Mouse (Mus musculus) embryonic facial prominence, embryonic 15.5 days (tissue): ENCODE measurements at regions not wholly inside any gene's neighbourhood (a gene's known extent, or its start where the extent isn't known, plus 50 kb on each side); places are given as distances from the start of the nearest gene placed in this dataset.

Source experiments
- ATAC-seq: fragments of 200-750 bp; cut with Nextera tagmentation; 2 replicates; pipeline ENCODE4 v1.8.0; 2017; ENCODE audit warnings: low read depth, moderate TSS enrichment; ENCODE audit not compliant: insufficient number of reproducible peaks, low FRiP score, low TSS enrichment
- H3K27ac ChIP-seq: fragments of 300-500 bp; sonication (generic); replicated peaks from 2 replicates; pipeline ENCODE4 v1.5.1; 2015; ENCODE audit warnings: mild to moderate bottlenecking, inconsistent platforms
- H3K27me3 ChIP-seq: fragments of 300-500 bp; sonication (generic); 2 replicates; pipeline ENCODE4 v1.6.1; 2015; ENCODE audit warnings: inconsistent platforms
- H3K36me3 ChIP-seq: fragments of 300-500 bp; sonication (generic); 2 replicates; pipeline ENCODE4 v1.6.1; 2015; ENCODE audit warnings: mild to moderate bottlenecking, inconsistent platforms
- H3K4me1 ChIP-seq: fragments of 300-500 bp; sonication (generic); 2 replicates; pipeline ENCODE4 v1.6.1; 2015; ENCODE audit warnings: inconsistent platforms
- H3K4me2 ChIP-seq: fragments of 300-500 bp; sonication (generic); replicated peaks from 2 replicates; pipeline ENCODE4 v1.6.1; 2015; ENCODE audit warnings: mild to moderate bottlenecking, inconsistent platforms
- H3K4me3 ChIP-seq: fragments of 300-500 bp; sonication (generic); replicated peaks from 2 replicates; pipeline ENCODE4 v1.5.1; 2015; ENCODE audit warnings: mild to moderate bottlenecking, inconsistent platforms
- H3K9ac ChIP-seq: fragments of 300-500 bp; sonication (generic); 2 replicates; pipeline ENCODE4 v1.6.1; 2015; ENCODE audit warnings: inconsistent platforms
- H3K9me3 ChIP-seq: fragments of 300-500 bp; sonication (generic); replicated peaks from 2 replicates; pipeline ENCODE4 v1.6.1; 2016; ENCODE audit warnings: inconsistent platforms
- WGBS: fragments of 180-500 bp; shearing (Covaris S2); methylation state at CpG from one replicate; pipeline ENCODE4 v1.1.7; 2015; 5-methylcytosine and 5-hydroxymethylcytosine counted together

DNA sequence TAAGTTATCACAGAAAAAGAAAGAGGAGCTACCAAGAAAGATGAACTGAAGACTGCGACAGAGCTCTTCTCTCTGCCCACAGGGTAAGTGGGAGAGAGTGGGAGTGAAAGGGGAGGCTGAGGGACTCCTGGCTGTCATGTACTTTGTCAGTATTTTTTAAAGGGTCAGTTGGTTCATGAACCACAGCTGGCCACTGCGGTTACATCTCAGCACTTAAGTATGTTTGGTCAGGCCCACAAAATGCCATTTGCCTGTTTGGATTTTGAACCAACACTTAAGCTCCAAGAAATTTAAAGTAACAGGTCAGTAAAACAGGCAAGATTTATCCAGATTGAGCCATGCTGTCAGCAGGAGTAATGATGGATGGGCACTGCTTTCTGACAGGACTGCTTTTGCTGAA lies 115.1 kb upstream of the Cdkn2b start:
- no peak for ATAC-seq
- Histone ChIP-seq H3K4me2 (no peak overlapping the region), H3K9me3 (no peaks in the 10 kb centered on the region), H3K4me3 (no peak overlapping the region), H3K9ac (no peak overlapping the region), H3K27me3 (no peaks in the 10 kb centered on the region), H3K36me3 (no peaks in the 10 kb centered on the region), H3K4me1 (no peaks in the 10 kb centered on the region), H3K27ac (no peak overlapping the region)
- 53% methylated on average over 2 of the region's 2 CpGs for WGBS

DNA sequence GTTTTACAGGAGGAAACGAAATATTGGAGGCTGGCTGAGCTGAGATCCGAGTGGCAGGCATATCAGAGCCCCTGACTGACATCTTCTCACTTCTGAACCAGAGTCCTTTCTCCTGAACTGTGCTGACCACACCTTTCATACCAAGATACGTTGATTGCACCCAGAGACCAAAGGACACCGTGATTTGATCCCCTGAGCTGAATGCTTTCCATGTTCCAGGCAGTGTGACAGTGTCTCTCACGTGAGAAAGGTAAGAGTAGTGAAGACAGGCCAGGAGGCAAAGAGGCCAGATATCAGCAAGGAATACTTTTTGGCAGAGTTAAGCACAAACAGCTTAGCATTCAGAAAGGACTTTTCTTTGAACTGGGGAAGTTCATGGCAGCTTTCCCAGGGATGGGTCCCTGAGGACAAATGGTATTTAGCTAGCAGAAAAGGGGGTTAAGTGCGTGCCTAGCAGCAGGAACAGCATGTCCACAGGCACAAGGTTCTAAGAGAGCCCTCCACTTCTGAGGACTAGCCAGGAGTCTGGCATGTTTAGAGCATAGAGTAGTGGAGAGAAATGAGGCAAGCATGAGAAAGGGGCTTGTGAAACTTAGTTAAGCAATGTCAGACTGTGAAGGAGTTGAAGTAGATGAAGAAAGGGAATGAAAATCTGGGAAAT lies 111.0 kb upstream of the Cdkn2b start:
- whole genome bisulfite sequencing, result 54% methylated on average over 6 of the region's 6 CpGs
- H3K9ac ChIP-seq, result no peak overlapping the region
- no peaks in the 10 kb centered on the region for H3K27me3 ChIP-seq
- ATAC-seq, result no peak
- no peaks in the 10 kb centered on the region for H3K36me3 ChIP-seq
- H3K4me2 ChIP-seq, result no peak overlapping the region
- H3K4me3 ChIP-seq, result no peak overlapping the region
- no peaks in the 10 kb centered on the region for H3K9me3 ChIP-seq
- H3K4me1 ChIP-seq, result no peaks in the 10 kb centered on the region
- no peak overlapping the region for H3K27ac ChIP-seq

DNA sequence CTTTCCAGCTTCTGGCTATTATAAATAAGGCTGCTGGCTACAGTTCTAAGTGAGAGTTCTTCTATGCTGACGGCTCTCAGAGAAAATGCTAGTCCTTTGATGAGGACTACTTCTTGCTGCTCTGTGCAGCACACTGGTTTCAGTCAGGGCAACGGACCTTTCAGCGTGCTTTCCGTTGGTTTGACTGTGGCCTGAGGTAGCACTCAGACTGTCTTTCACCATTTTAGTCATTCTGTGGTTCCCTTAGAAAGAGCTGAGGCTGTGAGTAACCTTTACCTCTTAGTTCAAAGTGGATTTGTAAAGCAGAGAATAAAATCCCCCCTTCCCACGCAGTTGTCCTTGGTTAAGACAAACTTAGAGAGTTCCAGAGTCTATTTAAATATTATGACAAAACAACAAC lies 110.0 kb upstream of the Cdkn2b start:
- 91% methylated on average over 5 of the region's 5 CpGs for WGBS

DNA sequence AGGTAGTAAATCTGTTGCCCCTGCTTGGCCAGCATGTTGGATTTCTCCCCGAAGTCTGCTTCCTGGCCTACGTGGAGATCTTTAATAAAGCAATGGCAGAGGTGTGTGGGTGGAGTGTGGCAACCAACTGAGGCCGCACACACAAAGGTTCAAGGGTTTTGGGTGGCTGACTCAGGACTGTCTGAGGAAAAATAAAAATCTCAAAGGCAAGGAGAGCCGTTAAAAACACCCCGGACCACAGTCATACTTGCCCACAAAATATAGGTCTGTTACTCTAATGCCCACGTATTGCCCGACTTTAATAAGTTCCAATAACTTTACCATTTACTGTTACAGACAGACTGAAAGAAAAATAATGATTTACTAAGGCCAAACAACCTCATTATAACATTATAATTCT lies 108.7 kb upstream of the Cdkn2b start:
- H3K9ac ChIP-seq, result no peak overlapping the region
- H3K4me2 ChIP-seq, result no peak overlapping the region
- no peak overlapping the region for H3K27ac ChIP-seq
- H3K36me3 ChIP-seq, result no peaks in the 10 kb centered on the region
- H3K27me3 ChIP-seq, result no peaks in the 10 kb centered on the region
- H3K9me3 ChIP-seq, result no peaks in the 10 kb centered on the region
- no peak for ATAC-seq
- WGBS, result 91% methylated on average over 7 of the region's 7 CpGs
- no peaks in the 10 kb centered on the region for H3K4me1 ChIP-seq
- no peak overlapping the region for H3K4me3 ChIP-seq

More for the DNA sequence above, 110.0 kb upstream of the Cdkn2b start:
- no peaks in the 10 kb centered on the region for H3K27me3 ChIP-seq
- no peak overlapping the region for H3K4me2 ChIP-seq
- H3K27ac ChIP-seq, result no peak overlapping the region
- H3K9me3 ChIP-seq, result no peaks in the 10 kb centered on the region
- no peaks in the 10 kb centered on the region for H3K36me3 ChIP-seq
- H3K4me3 ChIP-seq, result no peak overlapping the region
- no peak overlapping the region for H3K9ac ChIP-seq
- no peak for ATAC-seq
- no peaks in the 10 kb centered on the region for H3K4me1 ChIP-seq

DNA sequence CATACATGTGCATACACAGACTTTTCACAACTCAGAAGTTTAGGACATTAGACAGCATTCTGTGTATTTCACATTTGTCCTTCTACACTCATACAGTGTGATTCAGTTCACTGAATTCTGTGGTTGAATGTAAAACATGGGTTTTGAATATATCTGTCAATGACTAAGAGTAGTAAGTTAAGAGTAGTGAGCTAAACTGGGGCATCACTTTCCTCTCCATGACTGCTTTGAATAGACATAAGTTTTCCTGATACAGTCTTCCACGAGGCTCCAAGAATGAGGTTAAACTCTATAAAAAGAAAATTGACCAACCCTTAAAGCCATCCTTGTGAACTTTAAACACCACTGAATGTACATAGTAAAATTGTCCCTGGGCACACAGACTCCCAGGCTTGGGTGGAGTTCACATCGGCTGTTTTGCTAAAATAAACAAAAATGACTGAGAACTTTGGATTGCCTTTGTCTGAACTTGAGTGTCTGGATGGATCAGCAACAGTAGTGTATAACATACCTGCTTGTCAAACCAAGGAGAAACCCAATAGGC lies 94.9 kb upstream of the Cdkn2b start:
- WGBS, result 68% methylated on average over 2 of the region's 2 CpGs
- Histone ChIP-seq H3K36me3 (no peaks in the 10 kb centered on the region), H3K27ac (no peak overlapping the region), H3K4me2 (no peak overlapping the region), H3K9ac (no peak overlapping the region), H3K4me1 (no peaks in the 10 kb centered on the region), H3K4me3 (no peak overlapping the region), H3K27me3 (no peaks in the 10 kb centered on the region), H3K9me3 (no peaks in the 10 kb centered on the region)
- ATAC-seq, result no peak

DNA sequence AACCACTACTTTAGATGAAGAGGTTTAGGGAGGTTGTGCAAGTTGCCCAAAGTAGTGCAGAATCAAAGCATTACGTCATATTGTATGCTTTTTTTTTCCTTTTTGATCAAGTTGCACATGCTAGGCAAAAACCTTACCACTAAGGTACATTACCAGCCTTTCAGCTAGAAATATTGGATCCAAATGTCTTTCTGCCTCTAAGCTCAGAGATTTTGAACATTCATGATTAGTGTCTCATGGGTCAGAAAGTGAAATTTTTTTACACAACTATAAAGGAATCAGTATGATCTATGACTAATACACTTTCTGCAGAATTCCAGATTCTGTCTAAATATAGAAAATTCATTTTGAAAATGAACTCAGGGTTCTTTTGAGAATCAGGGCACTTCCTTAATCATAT lies 92.3 kb upstream of the Cdkn2b start:
- Histone ChIP-seq H3K27me3 (no peaks in the 10 kb centered on the region), H3K36me3 (no peaks in the 10 kb centered on the region), H3K4me3 (no peak overlapping the region), H3K9ac (no peak overlapping the region), H3K4me2 (no peak overlapping the region), H3K4me1 (no peaks in the 10 kb centered on the region), H3K9me3 (no peaks in the 10 kb centered on the region), H3K27ac (no peak overlapping the region)
- 79% methylated on average over 1 of the region's 1 CpGs for WGBS
- no peak for ATAC-seq

DNA sequence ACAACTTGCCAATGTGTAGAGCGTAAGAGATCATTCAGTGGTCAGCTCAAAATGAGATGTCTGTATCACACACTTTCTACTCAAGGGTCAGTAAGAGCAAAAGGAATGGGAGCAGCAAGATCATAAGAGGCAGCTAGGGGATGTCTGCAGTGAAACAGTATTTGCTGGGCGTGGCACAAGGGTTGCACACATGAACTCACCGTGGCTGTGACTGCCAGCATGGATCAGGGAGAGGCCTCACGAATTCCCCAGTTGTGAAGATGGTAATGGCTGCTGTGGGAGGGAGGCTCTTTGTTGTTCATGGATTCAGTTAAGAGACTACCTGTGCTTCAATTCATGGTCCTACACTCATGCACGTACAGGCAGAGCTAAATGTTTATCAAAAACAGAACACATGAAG lies 91.5 kb upstream of the Cdkn2b start:
- ATAC-seq, result no peak
- Histone ChIP-seq H3K27me3 (no peaks in the 10 kb centered on the region), H3K4me3 (no peak overlapping the region), H3K9me3 (no peaks in the 10 kb centered on the region), H3K4me1 (no peaks in the 10 kb centered on the region), H3K36me3 (no peaks in the 10 kb centered on the region), H3K9ac (no peak overlapping the region), H3K27ac (no peak overlapping the region), H3K4me2 (no peak overlapping the region)
- 64% methylated on average over 5 of the region's 5 CpGs for WGBS

DNA sequence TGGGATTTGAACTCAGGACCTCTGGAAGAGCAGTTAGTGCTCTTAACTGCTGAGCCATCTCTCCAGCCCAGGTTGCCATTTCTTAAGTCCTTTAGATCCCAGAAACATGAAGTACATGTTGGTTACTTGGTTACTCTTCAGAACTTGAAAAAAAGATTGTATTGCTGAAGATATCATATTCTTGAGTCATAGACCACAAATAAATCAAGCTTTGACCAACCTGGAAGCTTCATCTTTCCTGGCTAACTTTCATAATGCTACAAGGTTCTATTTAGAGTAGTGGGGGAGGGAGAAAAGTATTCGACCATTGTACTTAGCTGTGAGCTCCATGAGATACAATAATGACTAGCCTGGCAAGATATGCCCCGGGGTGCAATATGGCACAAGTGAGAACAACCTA lies 90.9 kb upstream of the Cdkn2b start:
- H3K9me3 ChIP-seq, result no peaks in the 10 kb centered on the region
- H3K4me2 ChIP-seq, result no peak overlapping the region
- no peaks in the 10 kb centered on the region for H3K36me3 ChIP-seq
- H3K4me3 ChIP-seq, result no peak overlapping the region
- H3K9ac ChIP-seq, result no peak overlapping the region
- no peak for ATAC-seq
- H3K27me3 ChIP-seq, result no peaks in the 10 kb centered on the region
- 64% methylated on average over 2 of the region's 2 CpGs for WGBS
- H3K4me1 ChIP-seq, result no peaks in the 10 kb centered on the region
- no peak overlapping the region for H3K27ac ChIP-seq

DNA sequence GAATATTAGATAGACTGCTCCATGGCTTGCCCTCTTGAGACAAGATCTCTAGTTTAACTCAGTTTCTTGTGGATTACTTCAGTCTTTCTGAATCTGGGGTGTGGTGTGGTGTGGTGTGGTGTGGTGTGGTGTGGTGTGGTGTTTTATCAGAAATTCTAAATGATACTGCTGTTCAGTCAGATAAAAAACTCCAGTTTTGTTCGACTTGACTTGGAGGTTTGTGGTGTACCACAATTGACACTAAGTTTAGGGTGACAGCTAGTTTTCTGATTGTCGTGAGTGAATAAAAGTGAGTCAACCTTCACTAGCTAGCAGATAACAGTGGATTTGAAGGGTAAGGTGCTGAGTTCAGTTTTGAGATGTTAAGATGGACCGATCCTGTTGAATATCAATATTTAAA lies 89.5 kb upstream of the Cdkn2b start:
- no peaks in the 10 kb centered on the region for H3K27me3 ChIP-seq
- H3K9me3 ChIP-seq, result no peaks in the 10 kb centered on the region
- no peaks in the 10 kb centered on the region for H3K4me1 ChIP-seq
- H3K27ac ChIP-seq, result no peak overlapping the region
- H3K4me2 ChIP-seq, result no peak overlapping the region
- 86% methylated on average over 3 of the region's 3 CpGs for WGBS
- no peak overlapping the region for H3K9ac ChIP-seq
- no peak overlapping the region for H3K4me3 ChIP-seq
- ATAC-seq, result no peak
- no peaks in the 10 kb centered on the region for H3K36me3 ChIP-seq

DNA sequence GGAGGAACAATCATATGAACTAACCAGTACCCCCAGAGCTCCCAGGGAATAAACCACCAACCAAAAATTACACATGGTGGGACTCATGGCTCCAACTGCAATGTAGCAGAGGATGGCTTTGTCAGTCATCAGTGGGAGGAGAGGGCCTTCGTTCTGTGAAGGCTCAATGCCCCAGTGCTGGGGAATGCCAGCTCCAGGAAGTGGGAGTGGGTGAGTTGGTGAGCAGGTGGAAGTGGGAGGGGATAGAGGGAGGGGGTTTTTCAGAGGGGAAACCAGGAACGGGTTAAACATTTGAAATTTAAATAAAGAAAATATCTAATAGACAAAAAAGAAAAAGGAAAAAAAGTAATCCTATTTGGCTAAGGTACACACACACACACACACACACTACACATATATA lies 88.4 kb upstream of the Cdkn2b start:
- Histone ChIP-seq H3K4me3 (no peak overlapping the region), H3K36me3 (no peaks in the 10 kb centered on the region), H3K27ac (no peak overlapping the region), H3K4me1 (no peaks in the 10 kb centered on the region), H3K27me3 (no peaks in the 10 kb centered on the region), H3K9ac (no peak overlapping the region), H3K9me3 (no peaks in the 10 kb centered on the region), H3K4me2 (no peak overlapping the region)
- WGBS, result 56% methylated on average over 2 of the region's 2 CpGs
- no peak for ATAC-seq

DNA sequence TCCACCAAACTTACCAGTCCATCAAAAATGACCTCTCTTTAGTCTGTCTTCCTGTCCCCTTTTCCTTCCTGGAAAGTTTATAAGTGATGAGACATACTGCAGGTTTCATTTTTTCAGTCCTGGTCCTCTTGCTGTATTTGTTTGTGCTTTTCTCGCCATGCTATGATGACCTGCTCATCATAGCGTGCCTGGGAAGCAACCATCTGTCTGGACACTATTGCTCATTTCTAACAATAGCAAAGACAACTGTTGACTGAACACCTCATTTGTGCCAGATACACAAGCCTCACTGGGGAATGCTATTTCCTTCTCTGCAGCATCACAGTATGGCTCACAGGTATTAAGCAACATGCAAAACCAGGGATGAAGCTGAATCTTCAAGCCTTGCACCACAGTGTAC lies 85.2 kb upstream of the Cdkn2b start:
- no peak overlapping the region for H3K4me2 ChIP-seq
- no peaks in the 10 kb centered on the region for H3K4me1 ChIP-seq
- ATAC-seq, result no peak
- no peaks in the 10 kb centered on the region for H3K36me3 ChIP-seq
- H3K9me3 ChIP-seq, result no peaks in the 10 kb centered on the region
- WGBS, result 89% methylated on average over 2 of the region's 2 CpGs
- H3K4me3 ChIP-seq, result no peak overlapping the region
- no peak overlapping the region for H3K9ac ChIP-seq
- no peak overlapping the region for H3K27ac ChIP-seq
- H3K27me3 ChIP-seq, result no peaks in the 10 kb centered on the region

DNA sequence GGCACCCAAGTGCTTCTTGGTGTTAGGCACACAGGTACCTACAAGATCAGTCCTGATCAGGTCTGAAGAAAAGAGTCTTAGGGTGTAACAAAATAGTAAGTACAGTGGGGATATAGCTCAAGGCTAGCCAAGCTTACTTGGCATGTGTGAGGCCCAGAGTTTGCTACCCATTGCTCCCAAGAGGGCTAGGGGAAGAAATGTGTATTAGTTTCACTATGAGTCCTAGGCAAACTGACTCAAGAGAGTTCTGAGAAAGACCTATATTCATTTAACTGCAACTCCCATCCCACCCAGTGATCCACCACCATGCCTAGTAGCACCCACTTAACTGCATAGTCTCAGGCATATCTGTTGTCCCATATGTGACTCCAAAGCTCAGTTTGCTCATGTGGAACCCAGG lies 84.5 kb upstream of the Cdkn2b start:
- Histone ChIP-seq H3K4me2 (no peak overlapping the region), H3K9me3 (no peaks in the 10 kb centered on the region), H3K36me3 (no peaks in the 10 kb centered on the region), H3K4me1 (no peaks in the 10 kb centered on the region), H3K27ac (no peak overlapping the region), H3K9ac (no peak overlapping the region), H3K4me3 (no peak overlapping the region), H3K27me3 (no peaks in the 10 kb centered on the region)
- ATAC-seq, result no peak
